Mouse (Mus musculus) spleen, postnatal 14 days (tissue): ENCODE data around the gene Gm36176.
"Not testable (repeated sequence)": the region's sequence is repeated elsewhere in the genome, so short reads cannot be mapped to it uniquely, and the experiment has no call there.

ENCODE experiments used
- DNase-seq, 2 experiments: peaks; one replicate each; pipeline ENCODE4 v3.0.0; 2021 to 2022; ENCODE audit warnings: low spot score in 2 of 2

Gm36176 gene

DNA sequence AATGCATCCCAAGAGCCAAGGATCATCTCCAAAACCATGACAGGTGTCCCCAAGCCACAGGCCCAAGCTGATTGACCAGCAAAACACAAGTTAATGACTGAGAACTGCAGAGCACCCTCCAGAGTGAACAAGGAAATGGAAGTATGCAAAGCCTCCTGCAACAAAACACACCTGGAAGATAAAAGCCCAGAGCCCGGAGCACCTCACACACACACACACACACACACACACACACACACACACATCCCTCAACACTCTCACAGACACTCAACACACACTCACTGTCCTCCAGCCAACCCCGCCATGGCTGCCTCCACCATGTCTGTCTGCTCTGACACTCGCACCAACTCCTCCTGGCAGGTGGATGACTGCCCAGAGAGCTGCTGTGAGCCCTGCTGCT is at the start of gene Gm36176:
Gm36176 (plus strand) TSS at position 301 of the 400 bp plus-strand sequence.
- no peak for DNase-seq

DNA sequence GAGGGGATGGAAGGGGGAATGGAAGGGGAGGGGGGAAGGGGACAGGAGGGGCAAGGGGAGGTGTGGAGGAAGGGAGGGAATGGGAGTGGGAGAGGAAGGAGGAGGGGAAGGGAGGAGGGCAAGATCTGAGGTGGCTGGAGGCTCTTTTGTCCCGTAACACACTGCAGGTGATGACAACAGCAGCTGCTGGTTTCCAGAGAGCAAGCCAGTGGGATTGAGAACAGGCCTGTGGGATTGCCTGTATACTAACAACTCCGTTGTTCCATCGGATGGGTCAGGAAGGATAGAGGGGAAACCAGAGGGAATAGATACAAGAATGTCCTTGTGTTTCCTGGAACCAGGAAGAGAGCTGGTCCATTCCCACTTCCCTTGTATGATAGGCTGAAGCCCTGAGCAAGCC is 48.9 kb upstream of the Gm36176 start:
- DNase-seq: no peak

DNA sequence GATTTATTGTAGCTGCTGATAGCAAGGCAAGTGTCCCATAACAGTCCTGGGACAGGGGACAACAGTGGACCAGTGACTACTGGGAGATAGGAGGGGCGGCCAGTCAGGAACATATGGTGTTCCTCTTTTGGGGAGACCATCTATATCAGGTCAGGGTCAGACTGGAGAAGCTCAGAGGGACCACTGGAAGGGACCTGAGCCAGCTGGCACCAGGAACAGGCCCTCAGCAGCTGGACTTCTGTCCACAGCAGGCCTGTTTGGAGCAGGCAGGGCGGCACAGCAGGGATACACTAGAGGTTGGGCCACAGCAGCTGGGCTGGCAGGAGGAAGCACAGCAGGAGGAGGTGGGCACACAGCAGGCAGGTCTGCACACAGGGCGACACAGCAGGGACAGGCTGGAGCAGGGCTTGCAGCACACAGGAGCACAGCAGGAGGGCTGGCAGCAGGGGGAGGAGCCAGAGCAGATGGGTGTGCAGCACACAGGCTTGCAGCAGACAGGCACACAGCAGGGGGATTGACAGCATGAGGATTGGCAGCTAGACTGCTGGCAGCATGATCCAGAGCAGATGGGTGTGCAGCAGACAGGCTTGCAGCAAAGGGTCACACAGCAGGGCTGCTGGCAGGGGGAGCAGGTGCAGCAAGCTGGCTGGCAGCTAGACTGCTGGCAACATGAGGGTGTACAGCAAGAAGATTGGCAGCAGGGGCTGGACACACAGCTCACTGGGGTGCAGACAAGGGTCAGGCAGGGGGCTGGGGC is 48.3 kb upstream of the Gm36176 start:
- not testable (repeated sequence) for DNase-seq

DNA sequence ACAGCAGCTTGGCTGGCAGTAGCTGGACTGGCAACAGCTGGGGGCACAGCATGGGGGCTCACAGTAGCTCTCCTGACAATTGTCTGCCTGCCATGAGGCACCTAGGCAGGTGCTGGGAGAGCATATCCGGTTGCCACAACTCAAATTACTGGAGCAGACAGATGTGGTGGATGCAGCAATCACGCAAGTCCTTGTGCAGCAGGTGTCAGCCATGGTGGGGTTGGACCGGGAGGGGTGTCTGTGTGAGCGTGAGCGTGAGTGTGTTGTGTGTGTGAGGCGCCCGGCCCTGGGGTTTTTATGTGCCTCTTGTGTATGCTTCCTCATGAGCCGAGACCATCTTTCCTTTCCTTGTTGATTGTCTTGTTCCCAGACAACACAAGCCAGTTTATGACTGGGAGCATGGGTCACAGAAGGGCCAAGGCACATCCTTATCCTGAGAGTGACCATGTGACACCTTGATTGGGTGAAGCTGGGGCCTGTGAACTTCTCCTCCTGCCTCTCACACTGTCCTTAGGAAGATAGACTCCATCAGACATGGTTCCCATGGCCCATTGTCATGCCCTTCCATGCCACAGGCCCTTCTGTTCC is 47.6 kb upstream of the Gm36176 start, which contains the start of gene Gm19668:
Gm19668 (minus strand) TSS at position 213 of the 588 bp plus-strand sequence.
- no peak for DNase-seq

DNA sequence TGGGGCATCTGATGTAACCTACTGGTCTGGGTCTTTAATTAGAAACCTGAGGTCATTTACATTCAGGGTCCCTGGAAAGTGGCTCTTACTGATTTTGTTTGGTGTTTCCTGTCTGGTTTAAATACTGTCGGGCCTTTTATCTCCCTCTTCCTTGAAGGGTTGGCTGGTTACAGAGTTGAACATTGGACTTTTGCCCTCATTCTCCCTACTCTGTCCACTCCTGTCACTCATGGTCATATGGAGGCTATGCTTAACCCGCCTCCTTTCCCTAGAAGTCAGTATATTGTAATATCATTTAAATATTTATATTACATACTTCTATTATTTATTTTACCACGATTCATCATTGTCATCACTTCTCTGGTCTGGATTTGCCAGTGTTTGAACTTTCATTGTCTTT is 42.5 kb upstream of the Gm36176 start:
- no peak for DNase-seq

DNA sequence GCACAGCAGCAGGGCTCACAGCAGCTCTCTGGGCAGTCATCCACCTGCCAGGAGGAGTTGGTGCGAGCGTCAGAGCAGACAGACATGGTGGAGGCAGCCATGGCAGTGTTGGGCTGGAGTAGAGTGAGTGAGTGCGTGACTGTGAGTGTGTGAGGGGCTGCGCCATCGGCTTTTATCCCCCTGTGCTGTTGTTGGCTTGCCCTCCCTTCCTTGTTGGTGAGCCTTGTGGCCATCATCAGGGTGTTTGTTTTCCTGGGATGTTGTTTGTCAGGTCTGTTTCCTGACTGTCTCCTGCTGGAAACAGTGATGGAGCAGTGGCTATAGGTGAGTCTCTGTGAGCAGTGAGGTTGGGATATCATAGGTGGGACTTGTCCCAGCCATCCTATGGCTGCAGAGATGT is 34.9 kb upstream of the Gm36176 start, which contains the start of gene Gm9507:
Gm9507 (minus strand) TSS at position 101 of the 400 bp plus-strand sequence.
- DNase-seq: no peak

DNA sequence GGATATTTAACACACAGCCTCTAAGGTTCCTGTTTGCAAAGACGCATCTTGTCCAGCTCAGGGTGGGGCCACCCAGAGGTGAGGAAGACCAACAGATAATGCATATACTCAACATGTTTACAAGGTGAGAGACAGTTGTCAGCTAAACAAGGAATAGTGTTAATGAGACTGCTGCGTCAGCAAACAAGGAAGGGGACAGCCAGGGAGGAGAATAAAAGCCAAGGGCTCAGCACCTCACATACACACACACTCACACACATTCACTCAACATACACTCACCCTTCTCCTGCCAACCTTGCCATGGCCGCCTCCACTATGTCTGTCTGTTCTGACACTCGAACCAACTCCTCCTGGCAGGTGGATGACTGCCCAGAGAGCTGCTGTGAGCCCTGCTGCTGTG is 32.2 kb upstream of the Gm36176 start, which contains the start of gene Gm2696:
Gm2696 (plus strand) TSS at position 301 of the 400 bp plus-strand sequence.
- DNase-seq: no peak

DNA sequence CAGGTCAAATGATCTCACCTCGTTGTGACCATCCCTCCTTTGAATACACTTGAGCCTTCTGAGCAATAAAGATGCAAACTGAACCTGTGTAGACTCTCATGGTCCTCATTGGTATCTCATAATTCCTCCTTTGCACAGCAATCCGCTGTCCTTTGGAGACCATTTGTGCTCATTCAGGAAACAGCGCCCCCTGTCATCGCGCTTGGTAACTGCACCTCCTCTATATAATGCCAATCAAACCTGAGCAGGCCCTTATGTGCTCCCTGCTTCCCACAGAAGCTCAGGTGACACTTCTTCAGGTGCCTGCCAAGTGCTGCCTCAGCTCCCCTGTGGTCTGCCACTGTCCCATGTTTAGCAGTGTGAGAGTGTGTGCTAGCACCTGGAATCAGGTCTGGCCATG is 31.1 kb upstream of the Gm36176 start:
- DNase-seq: peak in 1 of 2 experiments; percentile 9

DNA sequence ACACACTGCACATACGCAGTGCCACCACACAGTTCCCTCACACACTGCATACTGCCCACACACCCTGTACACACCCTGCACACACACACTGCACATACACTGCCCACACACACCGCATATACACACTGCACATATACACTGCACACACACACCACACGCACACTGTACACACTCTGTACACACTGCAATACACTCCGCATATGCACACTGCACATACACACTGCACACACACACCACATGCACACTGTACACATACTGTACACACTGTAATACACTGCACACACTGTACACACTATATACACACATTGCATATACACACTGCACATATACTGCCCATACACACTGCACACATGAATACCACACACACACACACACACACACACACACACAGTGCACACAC is 28.1 kb upstream of the Gm36176 start:
- DNase-seq: no peak

DNA sequence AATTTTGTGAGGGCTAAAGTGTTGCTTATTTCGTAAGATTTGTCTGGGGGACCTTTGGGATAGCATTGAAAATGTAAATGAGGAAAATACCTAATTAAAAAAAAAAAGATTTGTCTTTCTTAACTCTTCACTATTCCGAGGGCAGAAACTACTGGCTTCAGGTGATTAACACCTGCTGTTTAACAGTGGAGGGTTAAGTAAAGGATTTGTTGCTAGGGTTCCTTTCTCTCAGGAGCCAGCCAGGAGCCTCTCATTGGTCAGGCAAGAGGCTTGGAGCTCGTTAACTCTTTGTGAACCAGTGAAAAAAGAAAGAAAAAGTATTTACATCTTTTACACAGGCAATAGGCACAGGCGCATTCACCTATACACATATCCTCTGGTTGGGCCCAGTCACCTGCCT is 27.4 kb upstream of the Gm36176 start:
- DNase-seq: no peak

DNA sequence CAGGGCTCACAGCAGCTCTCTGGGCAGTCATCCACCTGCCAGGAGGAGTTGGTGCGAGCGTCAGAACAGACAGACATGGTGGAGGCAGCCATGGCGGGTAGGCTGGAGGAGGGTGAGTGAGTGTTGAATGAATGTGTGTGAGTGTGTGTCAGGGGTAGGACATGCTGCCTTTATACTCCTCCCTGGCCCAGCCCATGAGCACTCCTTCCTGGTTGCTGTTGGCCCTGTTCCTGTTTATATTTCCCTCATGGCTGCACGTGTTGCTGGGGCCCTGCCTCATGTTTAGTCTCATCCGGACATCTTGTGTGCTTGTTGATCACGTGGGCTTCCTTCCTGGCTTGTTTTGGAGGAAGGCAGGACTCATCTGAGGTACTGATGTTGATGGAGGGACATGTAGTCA is 19.7 kb upstream of the Gm36176 start, which contains the start of gene Krtap10-4:
Krtap10-4 (minus strand) TSS at position 145 of the 400 bp plus-strand sequence.
- DNase-seq: no peak

DNA sequence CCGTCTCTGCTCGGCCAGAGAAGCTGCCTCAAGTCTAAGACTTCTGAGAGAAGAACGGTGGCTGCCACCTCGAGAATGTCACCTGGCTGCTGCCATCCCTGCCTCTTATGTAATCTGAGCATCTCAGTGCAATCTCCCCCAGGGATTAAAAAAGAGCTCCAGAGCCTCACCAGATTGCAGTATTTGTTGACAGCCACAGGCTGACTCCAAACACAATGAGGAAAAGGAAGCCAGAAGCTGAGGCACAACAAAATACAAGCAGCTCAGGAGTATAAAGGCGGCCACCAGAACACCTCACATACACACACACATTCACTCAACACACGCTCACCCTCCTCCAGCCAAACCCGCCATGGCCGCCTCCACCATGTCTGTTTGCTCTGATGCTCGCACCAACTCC is 11.0 kb upstream of the Gm36176 start, which contains the start of gene Krtap10-10:
Krtap10-10 (plus strand) TSS at position 301 of the 400 bp plus-strand sequence.
- DNase-seq: no peak

DNA sequence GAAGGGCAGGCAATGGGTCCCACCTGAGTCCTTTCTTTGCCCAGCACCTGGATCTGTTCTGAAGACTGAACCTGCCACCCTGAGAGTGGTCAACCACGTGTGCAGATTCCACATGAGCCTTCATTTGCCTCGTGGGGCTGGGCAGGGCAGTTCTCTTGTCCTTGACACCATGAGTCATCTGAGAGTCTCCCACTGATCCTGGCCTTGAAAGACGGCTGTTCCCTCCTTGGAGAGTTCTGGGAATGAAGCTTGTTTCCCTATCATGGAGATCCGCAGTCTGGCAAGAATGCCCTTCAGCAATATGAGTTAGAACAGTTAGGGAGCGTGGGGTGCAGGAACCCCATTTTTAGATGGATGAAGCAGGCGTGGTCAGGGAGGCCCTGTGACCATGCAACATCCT is 7.6 kb upstream of the Gm36176 start:
- no peak for DNase-seq

DNA sequence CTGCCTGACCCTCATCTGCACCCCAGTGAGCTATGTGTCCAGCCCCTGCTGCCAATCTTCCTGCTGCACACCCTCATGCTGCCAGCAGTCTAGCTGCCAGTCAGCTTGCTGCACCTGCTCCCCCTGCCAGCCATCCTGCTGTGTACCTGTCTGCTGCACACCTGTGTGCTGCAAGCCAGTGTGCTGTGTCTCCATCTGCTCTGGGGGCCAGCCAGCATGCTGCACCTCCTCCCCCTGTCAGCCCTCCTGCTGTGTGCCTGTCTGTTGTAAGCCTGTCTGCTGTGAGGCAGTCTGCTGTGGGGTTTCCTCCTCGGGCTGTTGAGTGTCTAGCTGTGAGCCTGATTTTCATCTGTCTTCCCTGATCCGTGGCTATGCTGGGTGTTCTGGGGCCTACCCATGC is 358 bp downstream of the Gm36176 start:
- no peak for DNase-seq

DNA sequence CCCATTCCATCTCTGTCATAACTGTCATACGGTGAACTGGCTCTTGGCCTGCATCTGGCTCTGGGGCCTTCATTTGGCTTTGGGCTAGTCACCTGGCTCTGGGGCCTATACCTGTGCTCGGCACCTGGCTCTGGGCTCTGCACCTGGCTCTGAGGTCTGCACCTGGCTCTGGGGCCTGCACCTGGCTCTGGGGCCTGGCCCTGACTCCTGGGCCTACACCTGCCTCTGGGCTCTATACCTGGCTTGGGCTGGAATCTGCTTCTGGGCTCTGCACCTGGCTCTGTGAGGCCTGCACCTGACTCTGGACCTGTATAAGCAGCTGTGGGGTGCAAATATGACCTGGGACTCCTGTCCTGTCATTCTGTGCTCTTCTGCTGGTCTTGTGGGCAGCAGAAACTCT is 935 bp downstream of the Gm36176 start:
- no peak for DNase-seq

DNA sequence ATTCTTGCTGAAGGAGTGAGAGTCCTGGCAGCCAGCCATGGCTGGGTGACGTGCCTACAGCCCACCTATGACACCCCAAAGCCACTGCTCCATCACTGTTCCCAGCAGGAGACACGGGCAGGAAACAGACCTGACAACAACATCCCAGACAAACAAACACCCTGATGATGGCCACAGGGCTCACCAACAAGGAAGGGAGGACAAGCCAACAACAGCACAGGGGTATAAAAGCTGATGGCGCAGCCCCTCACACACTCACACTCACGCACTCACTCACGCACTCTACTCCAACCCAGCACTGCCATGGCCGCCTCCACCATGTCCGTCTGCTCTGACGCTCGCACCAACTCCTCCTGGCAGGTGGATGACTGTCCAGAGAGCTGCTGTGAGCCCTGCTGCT is 6.0 kb downstream of the Gm36176 start, which contains the start of gene Gm10318:
Gm10318 (plus strand) TSS at position 301 of the 400 bp plus-strand sequence.
- DNase-seq: no peak

DNA sequence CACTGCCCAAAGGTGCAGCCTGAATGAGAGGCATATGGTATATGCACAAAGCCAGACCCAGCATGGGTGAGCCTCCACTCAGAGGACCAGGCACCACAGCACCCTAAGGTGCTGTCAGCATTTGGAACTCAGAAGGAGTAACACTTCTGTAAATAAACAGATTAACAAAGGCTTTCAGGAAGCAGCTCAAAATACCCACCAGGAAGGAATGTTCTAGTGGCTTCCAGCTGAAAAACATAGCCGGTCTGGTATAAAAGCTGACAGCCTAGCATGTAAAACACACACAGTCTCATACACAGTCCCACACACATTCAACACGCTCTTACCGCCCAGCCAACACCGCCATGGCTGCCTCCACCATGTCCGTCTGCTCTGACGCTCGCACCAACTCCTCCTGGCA is 15.1 kb downstream of the Gm36176 start, which contains the start of gene Gm3285:
Gm3285 (plus strand) TSS at position 301 of the 400 bp plus-strand sequence.
- no peak for DNase-seq

DNA sequence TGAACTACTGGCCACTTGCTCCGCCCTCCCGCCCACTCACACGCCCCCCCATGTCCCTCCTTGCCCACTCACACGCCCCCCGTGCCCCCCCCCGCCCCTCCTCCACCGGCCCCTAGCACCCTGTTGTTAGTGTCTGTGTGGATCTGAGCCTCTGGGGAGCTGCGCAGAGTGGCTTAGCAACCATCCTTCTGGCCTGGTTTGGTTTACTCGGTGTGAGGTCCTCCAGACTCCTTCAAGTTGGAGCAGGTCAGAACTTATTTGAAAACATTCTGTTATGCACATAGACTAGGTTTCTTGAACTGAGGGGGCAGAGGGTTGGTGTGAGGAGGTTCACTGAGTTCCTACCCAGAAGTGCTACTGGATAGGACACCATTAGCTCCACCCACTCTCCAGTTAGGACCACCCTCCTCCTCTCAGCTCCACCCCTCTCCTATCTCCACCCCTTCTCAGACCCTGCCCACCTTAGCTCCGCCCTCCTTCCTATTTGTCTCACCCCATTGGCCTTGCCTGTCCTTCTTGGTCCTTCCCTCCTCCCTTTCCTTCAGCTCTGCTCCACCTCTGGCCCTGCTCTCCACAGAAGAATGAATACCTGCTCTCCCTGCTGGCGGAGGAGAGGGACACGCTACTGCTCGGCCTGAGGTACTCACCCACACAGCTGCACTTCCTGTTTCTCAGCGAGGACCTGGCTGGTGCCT is 17.6 kb downstream of the Gm36176 start:
- peak in 1 of 2 experiments; percentile 10 for DNase-seq

DNA sequence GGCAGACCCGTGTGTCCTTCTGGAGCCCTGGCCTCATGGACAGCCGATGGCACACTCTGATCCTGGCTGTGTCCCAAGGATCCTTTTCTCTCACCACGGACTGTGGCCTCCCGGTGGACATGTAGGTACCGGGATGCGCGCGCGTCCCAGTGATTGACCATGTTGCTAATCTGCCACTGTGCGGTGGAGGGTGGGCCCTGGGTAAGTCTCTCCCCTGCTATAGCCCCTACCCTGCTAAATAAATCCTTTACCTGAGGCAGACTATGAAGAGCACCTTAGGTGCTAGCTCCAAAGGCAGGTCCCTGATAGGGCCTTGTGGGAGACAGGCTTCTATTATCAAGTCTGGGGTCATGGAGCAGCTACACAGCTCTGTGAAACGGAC is 18.1 kb downstream of the Gm36176 start:
- DNase-seq: no peak

DNA sequence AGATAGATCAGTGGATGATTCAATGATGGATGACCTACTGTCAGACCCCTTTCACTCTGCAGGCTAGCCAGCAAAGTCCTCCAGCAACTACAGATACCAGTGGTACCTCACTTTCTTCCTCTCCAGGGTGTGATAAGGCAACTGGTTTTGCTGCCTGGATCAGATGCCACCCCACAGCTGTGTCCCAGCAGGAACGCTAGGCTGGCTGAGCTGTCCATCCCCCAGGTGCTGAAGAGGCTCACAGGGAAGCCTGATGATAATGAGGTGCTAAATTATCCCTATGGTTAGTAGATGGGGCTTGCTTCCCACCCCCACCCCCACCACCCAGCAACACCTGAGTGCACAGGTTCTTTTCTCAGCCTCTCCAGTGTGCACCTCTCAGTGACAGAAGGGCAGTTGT is 20.9 kb downstream of the Gm36176 start:
- DNase-seq: no peak

DNA sequence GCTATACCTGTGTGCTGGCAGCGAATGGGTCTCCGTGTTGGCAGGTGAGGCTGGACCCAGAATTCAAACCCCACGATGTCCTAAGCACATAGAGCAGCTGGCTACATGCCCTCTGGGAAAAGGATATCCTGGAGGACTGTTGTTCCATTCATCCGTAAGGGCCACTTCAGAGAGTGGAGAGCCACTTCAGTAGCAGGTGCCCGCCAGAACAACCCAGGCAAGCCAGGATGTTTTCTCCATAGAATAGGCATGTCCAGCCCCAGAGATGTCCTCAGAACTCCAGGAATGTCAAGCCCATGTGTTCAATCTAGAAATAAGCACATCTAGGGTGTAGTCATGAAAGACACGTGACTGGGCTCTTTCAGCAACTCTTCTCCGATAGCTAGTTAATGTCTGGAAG is 23.0 kb downstream of the Gm36176 start:
- DNase-seq: no peak

DNA sequence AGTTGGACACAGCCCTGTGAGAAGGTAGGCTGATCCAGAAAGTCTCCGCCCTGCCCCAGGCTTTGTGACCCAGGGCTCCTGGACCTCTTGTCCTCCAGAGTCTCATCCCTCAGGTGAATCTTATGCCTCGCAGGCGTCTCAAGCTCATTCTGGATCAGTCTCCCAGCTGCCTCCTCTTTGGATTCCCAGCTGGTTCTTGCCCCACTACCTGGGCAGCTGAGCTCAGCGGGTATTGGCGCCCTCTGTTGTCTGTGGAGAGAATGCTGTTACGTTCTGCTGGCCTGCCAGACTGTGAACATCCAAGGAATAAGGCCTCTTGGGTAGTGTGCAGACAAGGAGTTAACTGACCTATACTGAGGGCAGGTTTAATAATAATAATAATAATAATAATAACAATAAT is 32.4 kb downstream of the Gm36176 start:
- DNase-seq: no peak
